Mouse (Mus musculus) heart, adult 2 months (tissue): ENCODE results near the gene Cspg5. TPM values are rescaled to one million over a fixed set of nuclear protein-coding genes. Genes with fewer than 3 reads are reported as not detected.

Source experiments
- DNase-seq, 2 experiments: peaks; one replicate each; pipeline ENCODE4 v3.0.0; 2021
- H3K27ac ChIP-seq: fragments of 200-600 bp; 2 replicates; pipeline ENCODE4 v1.8.1; 2022
- H3K27me3 ChIP-seq: fragments of 200-500 bp; 2 replicates; pipeline ENCODE4 v1.6.1; 2012; ENCODE audit warnings: mild to moderate bottlenecking, low read length, inconsistent platforms, mixed read lengths; ENCODE audit not compliant: control insufficient read depth, insufficient read depth
- H3K36me3 ChIP-seq: fragments of 200-500 bp; 2 replicates; pipeline ENCODE4 v1.6.1; 2012; ENCODE audit warnings: low read length, inconsistent platforms; ENCODE audit not compliant: control insufficient read depth, insufficient read depth
- H3K4me1 ChIP-seq: fragments of 200-500 bp; 2 replicates; pipeline ENCODE4 v1.6.1; 2011; ENCODE audit warnings: low read length; ENCODE audit not compliant: control insufficient read depth, insufficient read depth
- H3K4me3 ChIP-seq: fragments of 200-600 bp; 2 replicates; pipeline ENCODE4 v1.8.1; 2022
- H3K79me2 ChIP-seq: fragments of 200-500 bp; replicated peaks from 2 replicates; pipeline ENCODE4 v1.6.1; 2012; ENCODE audit warnings: mild to moderate bottlenecking, inconsistent platforms, low read length, moderate library complexity, mixed read lengths; ENCODE audit not compliant: control insufficient read depth, insufficient read depth
- H3K9ac ChIP-seq: fragments of 200-500 bp; 2 replicates; pipeline ENCODE4 v1.6.1; 2012; ENCODE audit warnings: low read depth, mild to moderate bottlenecking, control low read depth, inconsistent platforms, low read length, mixed read lengths
- CTCF ChIP-seq: fragments of 200-600 bp; IDR thresholded peaks from 2 replicates; pipeline ENCODE4 v1.8.1; 2022; ENCODE audit warnings: antibody characterized with exemption, mild to moderate bottlenecking, moderate library complexity
- EP300 ChIP-seq: fragments of 200-500 bp; IDR thresholded peaks from 2 replicates; pipeline ENCODE4 v1.6.1; 2011; ENCODE audit warnings: low read depth, low read length, control low read depth; ENCODE audit not compliant: insufficient read depth
- POLR2A ChIP-seq: fragments of 200-500 bp; IDR thresholded peaks from 2 replicates; pipeline ENCODE4 v1.6.1; 2011; ENCODE audit warnings: mild to moderate bottlenecking, low read depth, low read length, control low read depth; ENCODE audit not compliant: insufficient read depth
- WGBS: fragments of 180-500 bp; shearing (Covaris S2); methylation state at CpG from one replicate; pipeline ENCODE4 v1.1.7; 2018; 5-methylcytosine and 5-hydroxymethylcytosine counted together
- intact Hi-C: fragments of 180-260 bp; cut with DNase I; formaldehyde crosslinking; loops from one replicate; pipeline ENCODE4 v1.15.1; 2025
- microRNA-seq, 2 experiments: library from miRNA; unstranded; fragments of <30 nt; microRNA quantifications; one replicate each; pipeline ENCODE4 v1.2.0; 2021
- polyA plus RNA-seq: library from polyadenylated mRNA; depleted of rRNA; stranded (reverse); fragments of >200 nt; gene quantifications from 2 replicates; pipeline ENCODE4 v1.2.3, GENCODE M21; 2012; rRNA removed
- total RNA-seq, 2 experiments: library from RNA; stranded (reverse); gene quantifications; 2 replicates each; pipeline ENCODE4 v1.2.3; 2021

Cspg5 gene
- total and polyA plus RNA-seq, 3 experiments = 0.21 to 0.29 (median 0.23) TPM

DNA sequence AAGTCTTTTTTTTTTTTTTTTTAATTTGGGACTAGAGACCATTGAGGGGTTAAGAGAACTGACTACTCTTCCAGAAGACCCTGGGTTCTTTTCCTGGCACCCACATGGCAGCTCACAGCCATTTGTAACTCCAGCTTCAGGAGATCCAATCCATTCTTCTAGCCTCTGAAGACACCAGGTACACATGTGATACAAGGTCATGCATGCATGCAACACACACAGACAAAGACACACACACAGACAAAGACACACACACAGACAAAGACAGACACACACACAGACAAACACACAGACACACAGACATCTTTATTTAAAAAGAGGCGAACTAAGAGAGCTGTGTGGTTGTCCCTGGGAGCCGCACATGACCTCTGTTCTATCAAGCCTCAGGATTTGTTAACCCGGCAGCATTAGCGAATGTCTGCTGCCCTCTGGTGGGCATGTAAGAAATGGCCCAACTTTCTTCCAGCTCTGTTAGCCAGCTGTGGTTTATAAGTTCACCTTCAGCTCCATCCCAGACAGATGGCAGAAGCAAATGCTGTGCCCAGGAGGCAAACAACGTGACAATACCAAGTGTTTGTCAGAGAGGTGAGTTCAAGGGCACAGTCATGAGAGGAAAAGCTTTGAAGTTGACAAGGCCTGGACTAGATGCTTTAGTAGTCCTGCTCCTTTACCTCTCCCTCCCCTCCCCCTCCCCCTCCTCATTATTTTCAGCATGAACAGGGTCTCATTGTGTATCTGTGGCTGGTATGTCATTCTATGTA lies 53.5 kb downstream of the Cspg5 start:
- peak; percentile 72 to 79 for DNase-seq
- no peak overlapping the region for H3K9ac ChIP-seq
- WGBS = 4% methylated on average over 5 of the region's 5 CpGs
- no peaks in the 10 kb centered on the region for H3K36me3 ChIP-seq
- H3K4me1 ChIP-seq = no peaks in the 10 kb centered on the region
- no peak overlapping the region for H3K4me3 ChIP-seq
- H3K79me2 ChIP-seq = no peaks in the 10 kb centered on the region
- H3K27me3 ChIP-seq = no peaks in the 10 kb centered on the region
- intact Hi-C loops = loop anchor here (1.0 to 10.0 kb wide), 2 partner anchors 112 to 403 kb away; no protein-coding TSS in a partner anchor
- TF ChIP-seq CTCF = peak; percentile 87
- TF ChIP-seq POLR2A = no peak
- TF ChIP-seq EP300 = 0 out of 2 replicates have a peak, but pooled peaks have one; percentile 64
- H3K27ac ChIP-seq = no peak overlapping the region

DNA sequence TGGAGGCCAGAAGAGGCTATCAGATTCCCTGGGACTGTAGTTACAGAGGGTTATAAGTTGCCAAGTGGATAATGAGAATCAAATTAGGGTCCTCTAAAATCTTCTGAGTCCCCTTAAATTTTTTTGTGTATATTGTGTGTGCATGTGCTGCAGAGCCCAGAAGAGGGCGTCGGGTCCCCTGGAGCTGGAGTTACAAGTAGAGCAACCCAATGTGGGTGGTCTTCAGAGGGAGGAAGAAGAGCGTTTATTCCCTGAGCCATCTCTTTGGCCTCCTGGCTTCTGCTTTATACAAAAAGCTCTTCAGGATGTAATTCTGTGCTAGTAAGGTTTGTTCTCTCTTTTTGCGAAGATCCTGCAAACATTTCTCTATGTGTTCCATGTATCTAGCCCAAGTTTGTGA lies 60.9 kb downstream of the Cspg5 start:
- Histone ChIP-seq H3K27me3 (no peaks in the 10 kb centered on the region), H3K4me1 (peaks cover 2% of the 10 kb centered on the region), H3K36me3 (no peaks in the 10 kb centered on the region), H3K79me2 (no peaks in the 10 kb centered on the region; the same call in 1 of the 2 replicates), H3K4me3 (peak overlapping the region; percentile 92), H3K9ac (peak overlapping the region; percentile 69), H3K27ac (peak overlapping the region; percentile 97)
- no peak for DNase-seq
- no peak for TF ChIP-seq POLR2A
- TF ChIP-seq CTCF = peak; percentile 43
- WGBS = 3% methylated on average over 4 of the region's 4 CpGs
- intact Hi-C loops = loop anchor here (2.0 kb wide), 1 partner anchor 28 kb away; the partner anchor contains the start of gene Scap

DNA sequence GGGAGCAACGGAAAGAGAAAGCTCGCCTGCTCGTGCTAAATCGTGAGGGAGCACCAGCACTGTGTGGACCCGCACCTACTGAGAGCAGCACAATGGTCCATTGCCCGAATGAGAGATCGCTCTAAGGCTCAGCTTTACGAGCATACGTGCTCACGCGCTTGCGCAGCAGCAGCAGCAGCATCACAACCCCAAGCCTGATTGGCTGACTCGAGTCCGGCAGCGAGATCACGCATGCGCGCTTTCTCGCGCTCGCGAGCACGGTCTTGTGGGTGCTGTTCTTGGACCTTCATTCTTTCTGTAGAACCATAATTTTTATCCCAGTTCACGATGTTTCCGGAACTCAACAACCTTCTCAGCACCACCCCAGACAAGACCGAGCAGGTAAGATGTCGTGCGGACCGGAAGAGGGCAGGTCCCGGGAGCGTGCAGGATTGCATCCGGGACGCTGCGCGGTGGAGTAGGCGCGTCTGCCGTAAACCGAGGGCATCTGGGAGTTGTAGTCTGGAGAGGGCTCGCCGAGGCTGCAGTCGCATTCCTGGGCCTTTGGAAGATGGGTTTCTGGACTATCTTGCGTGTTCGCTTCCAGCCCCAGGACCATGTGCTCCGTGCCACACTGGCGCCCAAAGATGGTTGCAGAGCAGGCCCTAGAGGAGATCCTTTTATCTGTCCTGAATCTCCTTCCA lies 61.5 kb downstream of the Cspg5 start, which contains the start of gene Elp6:
Elp6 (plus strand) TSS at position 205 of the 683 bp plus-strand sequence.
- Histone ChIP-seq H3K79me2 (no peaks in the 10 kb centered on the region; the same call in 1 of the 2 replicates), H3K27me3 (no peaks in the 10 kb centered on the region), H3K4me3 (peak within 1 kb of the TSS; percentile 92), H3K9ac (peak within 1 kb of the TSS; percentile 69), H3K36me3 (no peaks in the 10 kb centered on the region), H3K4me1 (peaks cover 2% of the 10 kb centered on the region), H3K27ac (peak within 1 kb of the TSS; percentile 97)
- DNase-seq = peak; percentile 92 to 95
- under 1% methylated on average over 46 of the region's 46 CpGs for WGBS
- intact Hi-C loops = loop anchor here (2.0 kb wide), 1 partner anchor 28 kb away; the partner anchor contains the start of gene Scap
- TF ChIP-seq EP300 (0 out of 2 replicates have a peak, but pooled peaks have one; percentile 51), POLR2A (peak; percentile 99), CTCF (0 out of 2 replicates have a peak, but pooled peaks have one; percentile 13)

DNA sequence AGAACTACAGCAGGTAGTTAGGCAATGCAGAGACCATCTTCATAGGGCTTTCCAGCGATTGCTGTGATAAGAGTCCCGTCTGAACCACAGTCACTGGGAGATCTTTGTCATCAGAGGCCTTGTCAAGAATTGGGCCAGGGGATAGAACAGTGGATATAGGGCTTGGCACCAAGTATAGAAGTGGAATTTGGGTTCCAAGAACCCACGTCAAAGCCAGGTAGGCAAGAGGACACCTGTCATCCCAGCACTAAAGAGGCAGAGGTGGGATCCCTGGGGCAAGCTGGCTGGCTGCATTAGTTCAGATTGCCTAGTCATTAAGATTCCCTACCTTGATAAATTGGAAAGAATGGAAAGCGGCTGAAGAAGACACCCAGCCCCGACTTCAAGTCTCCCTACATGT lies 62.8 kb downstream of the Cspg5 start:
- TF ChIP-seq POLR2A (no peak), EP300 (no peak), CTCF (no peak)
- H3K36me3 ChIP-seq = no peaks in the 10 kb centered on the region

More for the DNA sequence above, 62.8 kb downstream of the Cspg5 start:
- H3K4me3 ChIP-seq = no peak overlapping the region
- peaks cover 2% of the 10 kb centered on the region for H3K4me1 ChIP-seq
- intact Hi-C loops = no loop called here
- H3K27me3 ChIP-seq = no peaks in the 10 kb centered on the region
- 85% methylated on average over 5 of the region's 5 CpGs for WGBS
- H3K27ac ChIP-seq = no peak overlapping the region
- DNase-seq = no peak
- H3K9ac ChIP-seq = no peak overlapping the region
- H3K79me2 ChIP-seq = no peaks in the 10 kb centered on the region; the same call in 1 of the 2 replicates

Small RNA genes within 50 kb of the gene (microRNA-seq; reads per million reads assigned to microRNA genes)
- 30.9 to 36.7 reads per million in 2 experiments for gene Mir6236

Other genes starting within 250 kb of the Cspg5 start
- gene Smarcc1, start 126.1 kb upstream of the Cspg5 start, total RNA-seq = 10 to 100 TPM; 24.1 to 25.2 TPM
- 8.4 and 10.6 TPM in 2 replicates for gene Smarcc1, start 126.1 kb upstream of the Cspg5 start, polyA plus RNA-seq
- 10 to 100 TPM; 64.8 to 68.6 TPM for gene Dhx30, start 126.0 kb upstream of the Cspg5 start, total RNA-seq
- 56.7 and 73.5 TPM in 2 replicates for gene Dhx30, start 126.0 kb upstream of the Cspg5 start, polyA plus RNA-seq
- 1 to 10 TPM; 2.2 to 2.3 TPM for gene Elp6, start 61.4 kb downstream of the Cspg5 start, total RNA-seq
- gene Elp6, start 61.4 kb downstream of the Cspg5 start, polyA plus RNA-seq = 4.5 and 4.7 TPM in 2 replicates
- gene Scap, start 89.5 kb downstream of the Cspg5 start, total RNA-seq = 10 to 100 TPM; 28.0 to 33.1 TPM
- gene Scap, start 89.5 kb downstream of the Cspg5 start, polyA plus RNA-seq = 16.0 and 17.5 TPM in 2 replicates
- gene Ptpn23, start 164.4 kb downstream of the Cspg5 start, total RNA-seq = 10 to 100 TPM; 12.9 to 15.2 TPM
- 10.5 and 15.4 TPM in 2 replicates for gene Ptpn23, start 164.4 kb downstream of the Cspg5 start, polyA plus RNA-seq
- gene Ngp, start 176.0 kb downstream of the Cspg5 start, total RNA-seq = not detected
- gene Ngp, start 176.0 kb downstream of the Cspg5 start, polyA plus RNA-seq = 0.94 and 0.96 TPM in 2 replicates
- 10 to 100 TPM; 11.4 to 12.0 TPM for gene Klhl18, start 232.9 kb downstream of the Cspg5 start, total RNA-seq
- 13.0 and 18.2 TPM in 2 replicates for gene Klhl18, start 232.9 kb downstream of the Cspg5 start, polyA plus RNA-seq
- gene Kif9, start 233.2 kb downstream of the Cspg5 start, total RNA-seq = under 1 TPM; 0.10 to 0.43 TPM
- gene Kif9, start 233.2 kb downstream of the Cspg5 start, polyA plus RNA-seq = 0.39 and 0.41 TPM in 2 replicates